Mouse (Mus musculus) embryonic fibroblast, embryonic 13.5 days (primary cell): ENCODE results near the gene 1190005I06Rik.

Experiments used
- CTCF ChIP-seq: IDR thresholded peaks from 2 replicates; pipeline ENCODE4 v1.5.1; 2011; ENCODE audit warnings: mild to moderate bottlenecking, control low read depth, low read length, moderate library complexity, borderline replicate concordance; ENCODE audit not compliant: insufficient read depth
- POLR2A ChIP-seq: IDR thresholded peaks from 2 replicates; pipeline ENCODE4 v1.6.1; 2011; ENCODE audit warnings: low read depth, mild to moderate bottlenecking, control low read depth, low read length, moderate library complexity

DNA sequence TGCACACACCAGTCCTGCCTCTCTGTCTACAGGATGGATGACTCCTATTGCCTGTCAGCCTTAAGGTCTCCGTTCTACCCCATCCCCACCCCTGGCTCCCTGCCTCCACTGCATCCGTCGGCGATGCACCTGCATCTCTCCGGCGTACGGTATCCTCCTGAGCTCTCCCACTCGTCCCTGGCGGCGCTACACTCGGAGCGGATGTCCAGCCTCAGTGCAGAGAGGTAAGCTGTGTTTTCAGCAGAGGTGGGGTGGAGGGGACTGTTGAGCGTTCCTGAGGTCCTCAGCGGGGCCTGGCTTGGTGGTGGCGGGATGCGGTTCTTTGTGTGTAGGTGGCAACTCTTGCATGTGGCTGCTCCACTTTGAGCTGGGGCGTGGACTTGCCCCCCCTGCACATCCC, 79.7 kb downstream of the 1190005I06Rik start:
- TF ChIP-seq POLR2A = no peak
- no peak for TF ChIP-seq CTCF
